Mouse (Mus musculus) limb, embryonic 13.5 days (tissue): ENCODE measurements at regions not wholly inside any gene's neighbourhood (a gene's known extent, or its start where the extent isn't known, plus 50 kb on each side); places are given as distances from the start of the nearest gene placed in this dataset.

Experiments used
- ATAC-seq: fragments of 200-750 bp; cut with Nextera tagmentation; 2 replicates; pipeline ENCODE4 v1.8.0; 2017; ENCODE audit warnings: low read depth, moderate number of reproducible peaks, moderate TSS enrichment; ENCODE audit not compliant: low FRiP score
- H3K27ac ChIP-seq: fragments of 300-500 bp; sonication (generic); 2 replicates; pipeline ENCODE4 v1.5.1; 2015; ENCODE audit warnings: inconsistent platforms, mild to moderate bottlenecking, moderate library complexity
- H3K27me3 ChIP-seq: fragments of 300-500 bp; sonication (generic); 2 replicates; pipeline ENCODE4 v1.6.1; 2015; ENCODE audit warnings: mild to moderate bottlenecking, inconsistent platforms
- H3K36me3 ChIP-seq: fragments of 300-500 bp; sonication (generic); 2 replicates; pipeline ENCODE4 v1.6.1; 2015; ENCODE audit warnings: inconsistent platforms, mild to moderate bottlenecking, moderate library complexity
- H3K4me1 ChIP-seq: fragments of 300-500 bp; sonication (generic); 2 replicates; pipeline ENCODE4 v1.6.1; 2015; ENCODE audit warnings: inconsistent platforms
- H3K4me2 ChIP-seq: fragments of 300-500 bp; sonication (generic); replicated peaks from 2 replicates; pipeline ENCODE4 v1.6.1; 2015; ENCODE audit warnings: inconsistent platforms, mild to moderate bottlenecking, moderate library complexity
- H3K4me3 ChIP-seq: fragments of 300-500 bp; sonication (generic); 2 replicates; pipeline ENCODE4 v1.5.1; 2015; ENCODE audit warnings: moderate library complexity, mild to moderate bottlenecking, inconsistent platforms
- H3K9ac ChIP-seq: fragments of 300-500 bp; sonication (generic); 2 replicates; pipeline ENCODE4 v1.6.1; 2015; ENCODE audit warnings: mild to moderate bottlenecking, inconsistent platforms
- H3K9me3 ChIP-seq: fragments of 300-500 bp; sonication (generic); 2 replicates; pipeline ENCODE4 v1.6.1; 2016; ENCODE audit warnings: inconsistent platforms
- WGBS: fragments of 180-500 bp; shearing (Covaris S2); methylation state at CpG from one replicate; pipeline ENCODE4 v1.1.7; 2015; 5-methylcytosine and 5-hydroxymethylcytosine counted together

GRCm38 (mm10) chr9:60999001-60999529 is 204.7 kb downstream of the Uaca start:
- H3K4me1 ChIP-seq: peaks cover 18% of the 10 kb centered on the region
- no peak overlapping the region for H3K27ac ChIP-seq
- WGBS: 52% methylated on average over 6 of the region's 6 CpGs
- no peak overlapping the region for H3K4me3 ChIP-seq
- H3K9ac ChIP-seq: no peak overlapping the region
- H3K4me2 ChIP-seq: no peak overlapping the region
- peaks cover 15% of the 10 kb centered on the region for H3K27me3 ChIP-seq
- no peaks in the 10 kb centered on the region for H3K36me3 ChIP-seq
- no peaks in the 10 kb centered on the region for H3K9me3 ChIP-seq
- no peak for ATAC-seq

GRCm38 (mm10) chr9:61000232-61000631 is 205.9 kb downstream of the Uaca start:
- no peak for ATAC-seq
- Histone ChIP-seq H3K9me3 (no peaks in the 10 kb centered on the region), H3K4me3 (no peak overlapping the region), H3K4me2 (no peak overlapping the region), H3K27ac (no peak overlapping the region), H3K4me1 (peaks cover 18% of the 10 kb centered on the region), H3K27me3 (peaks cover 15% of the 10 kb centered on the region), H3K36me3 (no peaks in the 10 kb centered on the region), H3K9ac (no peak overlapping the region)
- 76% methylated on average over 11 of the region's 11 CpGs for WGBS

GRCm38 (mm10) chr9:61002572-61002971 is 208.2 kb downstream of the Uaca start:
- peaks cover 15% of the 10 kb centered on the region for H3K27me3 ChIP-seq
- H3K9ac ChIP-seq: no peak overlapping the region
- peaks cover 19% of the 10 kb centered on the region for H3K4me1 ChIP-seq
- 63% methylated on average over 5 of the region's 5 CpGs for WGBS
- H3K36me3 ChIP-seq: no peaks in the 10 kb centered on the region
- H3K27ac ChIP-seq: no peak overlapping the region
- ATAC-seq: no peak
- H3K4me2 ChIP-seq: no peak overlapping the region
- H3K9me3 ChIP-seq: no peaks in the 10 kb centered on the region
- no peak overlapping the region for H3K4me3 ChIP-seq

- Histone ChIP-seq H3K27me3 (no peaks in the 10 kb centered on the region), H3K27ac (no peak overlapping the region), H3K36me3 (no peaks in the 10 kb centered on the region), H3K4me2 (no peak overlapping the region), H3K9ac (no peak overlapping the region), H3K9me3 (peaks cover 5% of the 10 kb centered on the region), H3K4me1 (peaks cover 13% of the 10 kb centered on the region), H3K4me3 (no peak overlapping the region)
- whole genome bisulfite sequencing: 86% methylated on average over 1 of the region's 1 CpGs
- no peak for ATAC-seq
Observed at GRCm38 (mm10) chr9:61008446-61008845, 214.1 kb downstream of the Uaca start.

GRCm38 (mm10) chr9:61011066-61011465 is 216.7 kb downstream of the Uaca start:
- H3K4me2 ChIP-seq: no peak overlapping the region
- no peak overlapping the region for H3K27ac ChIP-seq
- H3K4me1 ChIP-seq: peaks cover 32% of the 10 kb centered on the region
- no peak overlapping the region for H3K9ac ChIP-seq
- H3K27me3 ChIP-seq: peaks cover 16% of the 10 kb centered on the region
- ATAC-seq: no peak
- H3K9me3 ChIP-seq: peaks cover 5% of the 10 kb centered on the region
- H3K36me3 ChIP-seq: no peaks in the 10 kb centered on the region
- H3K4me3 ChIP-seq: no peak overlapping the region

GRCm38 (mm10) chr9:61012771-61013540 is 218.6 kb downstream of the Uaca start:
- ATAC-seq: peak; percentile 81
- H3K36me3 ChIP-seq: no peaks in the 10 kb centered on the region
- H3K27me3 ChIP-seq: peaks cover 25% of the 10 kb centered on the region
- H3K4me1 ChIP-seq: peaks cover 40% of the 10 kb centered on the region
- H3K4me2 ChIP-seq: no peak overlapping the region
- peaks cover 5% of the 10 kb centered on the region for H3K9me3 ChIP-seq
- H3K27ac ChIP-seq: peak overlapping the region; percentile 34; the same call in 1 of the 2 replicates
- WGBS: 60% methylated on average over 19 of the region's 19 CpGs
- H3K9ac ChIP-seq: no peak overlapping the region
- H3K4me3 ChIP-seq: no peak overlapping the region

- no peak overlapping the region for H3K9ac ChIP-seq
- 61% methylated on average over 8 of the region's 8 CpGs for WGBS
- no peak for ATAC-seq
- no peak overlapping the region for H3K4me2 ChIP-seq
- no peaks in the 10 kb centered on the region for H3K36me3 ChIP-seq
- H3K4me3 ChIP-seq: no peak overlapping the region
- H3K27ac ChIP-seq: no peak overlapping the region
- H3K9me3 ChIP-seq: peaks cover 5% of the 10 kb centered on the region
- peaks cover 37% of the 10 kb centered on the region for H3K27me3 ChIP-seq
- H3K4me1 ChIP-seq: peaks cover 40% of the 10 kb centered on the region
Observed at GRCm38 (mm10) chr9:61014151-61014550, 219.8 kb downstream of the Uaca start.

- no peak overlapping the region for H3K4me3 ChIP-seq
- H3K9ac ChIP-seq: no peak overlapping the region
- H3K27me3 ChIP-seq: peaks cover 38% of the 10 kb centered on the region
- peaks cover 40% of the 10 kb centered on the region for H3K4me1 ChIP-seq
- ATAC-seq: no peak
- no peak overlapping the region for H3K4me2 ChIP-seq
- no peak overlapping the region for H3K27ac ChIP-seq
- H3K9me3 ChIP-seq: peaks cover 5% of the 10 kb centered on the region
- no peaks in the 10 kb centered on the region for H3K36me3 ChIP-seq
- 24% methylated on average over 15 of the region's 15 CpGs for WGBS
Observed at GRCm38 (mm10) chr9:61015374-61015890, 221.1 kb downstream of the Uaca start.

GRCm38 (mm10) chr9:61016673-61017072 is 222.3 kb downstream of the Uaca start:
- peaks cover 40% of the 10 kb centered on the region for H3K4me1 ChIP-seq
- no peak overlapping the region for H3K27ac ChIP-seq
- H3K4me3 ChIP-seq: no peak overlapping the region
- peak; percentile 17; the same call in 1 of the 2 replicates for ATAC-seq
- no peak overlapping the region for H3K4me2 ChIP-seq
- H3K27me3 ChIP-seq: peaks cover 38% of the 10 kb centered on the region
- peaks cover 10% of the 10 kb centered on the region for H3K9me3 ChIP-seq
- WGBS: 18% methylated on average over 10 of the region's 10 CpGs
- no peak overlapping the region for H3K9ac ChIP-seq
- H3K36me3 ChIP-seq: no peaks in the 10 kb centered on the region

GRCm38 (mm10) chr9:61019938-61020337 is 225.6 kb downstream of the Uaca start:
- 60% methylated on average over 4 of the region's 4 CpGs for WGBS
- H3K27ac ChIP-seq: no peak overlapping the region
- H3K4me3 ChIP-seq: no peak overlapping the region
- peaks cover 22% of the 10 kb centered on the region for H3K4me1 ChIP-seq
- peaks cover 36% of the 10 kb centered on the region for H3K27me3 ChIP-seq
- H3K36me3 ChIP-seq: no peaks in the 10 kb centered on the region
- H3K9ac ChIP-seq: no peak overlapping the region
- ATAC-seq: no peak
- H3K9me3 ChIP-seq: peaks cover 6% of the 10 kb centered on the region; the same call in 1 of the 2 replicates
- H3K4me2 ChIP-seq: no peak overlapping the region

- no peak overlapping the region for H3K27ac ChIP-seq
- H3K27me3 ChIP-seq: peaks cover 35% of the 10 kb centered on the region
- H3K36me3 ChIP-seq: no peaks in the 10 kb centered on the region
- no peak for ATAC-seq
- WGBS: 87% methylated on average over 5 of the region's 5 CpGs
- H3K9me3 ChIP-seq: peaks cover 6% of the 10 kb centered on the region; the same call in 1 of the 2 replicates
- no peak overlapping the region for H3K9ac ChIP-seq
- no peak overlapping the region for H3K4me2 ChIP-seq
- peaks cover 6% of the 10 kb centered on the region; the same call in 1 of the 2 replicates for H3K4me1 ChIP-seq
- H3K4me3 ChIP-seq: no peak overlapping the region
Observed at GRCm38 (mm10) chr9:61021810-61022209, 227.5 kb downstream of the Uaca start.

- no peak for ATAC-seq
- H3K27ac ChIP-seq: no peak overlapping the region
- H3K9me3 ChIP-seq: peaks cover 6% of the 10 kb centered on the region; the same call in 1 of the 2 replicates
- no peak overlapping the region for H3K9ac ChIP-seq
- no peak overlapping the region for H3K4me2 ChIP-seq
- H3K36me3 ChIP-seq: no peaks in the 10 kb centered on the region
- WGBS: 84% methylated on average over 6 of the region's 6 CpGs
- no peaks in the 10 kb centered on the region for H3K4me1 ChIP-seq
- peaks cover 41% of the 10 kb centered on the region for H3K27me3 ChIP-seq
- H3K4me3 ChIP-seq: no peak overlapping the region
Observed at GRCm38 (mm10) chr9:61022371-61023026, 228.2 kb downstream of the Uaca start.
